Mouse (Mus musculus) heart, embryonic 14.5 days (tissue): ENCODE data around the gene Prmt3. TPM values are rescaled to one million over a fixed set of nuclear protein-coding genes. Genes with fewer than 3 reads are reported as not detected.

Source experiments
- ATAC-seq: fragments of 200-750 bp; cut with Nextera tagmentation; 2 replicates; pipeline ENCODE4 v1.8.0; 2017; ENCODE audit warnings: low read depth, moderate TSS enrichment; ENCODE audit not compliant: insufficient number of reproducible peaks, insufficient read depth, low FRiP score
- H3K27ac ChIP-seq, 2 experiments: fragments of 200-500 bp in 1 of 2; fragments of 300-500 bp in 1 of 2; sonication (generic) in 1 of 2; replicated peaks in 1 of 2; 2 replicates each; pipeline ENCODE4 v1.5.1; 2012 to 2014; ENCODE audit warnings: low read depth in 2 of 2, low read length in 2 of 2, control low read depth in 1 of 2, mild to moderate bottlenecking in 1 of 2, mixed read lengths in 1 of 2; ENCODE audit not compliant: control insufficient read depth in 1 of 2, insufficient read depth in 1 of 2
- H3K27me3 ChIP-seq: fragments of 300-500 bp; sonication (generic); 2 replicates; pipeline ENCODE4 v1.6.1; 2014; ENCODE audit warnings: mild to moderate bottlenecking, low read length, control low read depth; ENCODE audit not compliant: control insufficient read depth, insufficient read depth
- H3K36me3 ChIP-seq: fragments of 300-500 bp; sonication (generic); 2 replicates; pipeline ENCODE4 v1.6.1; 2014; ENCODE audit warnings: mild to moderate bottlenecking, control low read depth, low read length, mixed read lengths; ENCODE audit not compliant: control insufficient read depth, insufficient read depth
- H3K4me1 ChIP-seq, 2 experiments: fragments of 200-500 bp in 1 of 2; fragments of 300-500 bp in 1 of 2; sonication (generic) in 1 of 2; 2 replicates each; pipeline ENCODE4 v1.6.1; 2012 to 2014; ENCODE audit warnings: low read length in 2 of 2, control low read depth in 1 of 2, mixed read lengths in 1 of 2; ENCODE audit not compliant: control insufficient read depth in 2 of 2, insufficient read depth in 2 of 2
- H3K4me2 ChIP-seq: fragments of 300-500 bp; sonication (generic); 2 replicates; pipeline ENCODE4 v1.6.1; 2014; ENCODE audit warnings: mild to moderate bottlenecking, low read length
- H3K4me3 ChIP-seq, 2 experiments: fragments of 200-500 bp in 1 of 2; fragments of 300-500 bp in 1 of 2; sonication (generic) in 1 of 2; 2 replicates each; pipeline ENCODE4 v1.5.1; 2012 to 2014; ENCODE audit warnings: low read length in 2 of 2, mild to moderate bottlenecking in 2 of 2, control low read depth in 1 of 2, low read depth in 1 of 2, moderate library complexity in 1 of 2; ENCODE audit not compliant: control insufficient read depth in 1 of 2, insufficient read depth in 1 of 2
- H3K9ac ChIP-seq: fragments of 300-500 bp; sonication (generic); 2 replicates; pipeline ENCODE4 v1.6.1; 2014; ENCODE audit warnings: mild to moderate bottlenecking, low read length
- H3K9me3 ChIP-seq: fragments of 300-500 bp; sonication (generic); 2 replicates; pipeline ENCODE4 v1.6.1; 2016; ENCODE audit warnings: low read length, control low read depth; ENCODE audit not compliant: control insufficient read depth
- WGBS: fragments of 180-500 bp; shearing (Covaris S2); extraction: QIAGEN DNeasy Blood & Tissue Kit; methylation state at CpG from one replicate; pipeline ENCODE4 v1.1.7; 2014; 5-methylcytosine and 5-hydroxymethylcytosine counted together
- polyA plus RNA-seq: library from polyadenylated mRNA; unstranded; fragments of >200 nt; fragmentation: Nextera tagmentation; extraction: Ambion mirVana; gene quantifications from 2 replicates; pipeline ENCODE4 v1.2.1, GENCODE M21; 2014

Prmt3 gene
- polyA plus RNA-seq, 1 experiment from 2014 or later, result 45.7 TPM

- H3K27ac ChIP-seq, result no peak overlapping the region
- no peak overlapping the region for H3K9ac ChIP-seq
- H3K4me2 ChIP-seq, result no peak overlapping the region
- 5% methylated on average over 9 of the region's 9 CpGs for WGBS
- H3K4me3 ChIP-seq, result no peak overlapping the region
- H3K27me3 ChIP-seq, result peaks cover 6% of the 10 kb centered on the region; the same call in 1 of the 2 replicates
- peaks cover 3 to 13% of the 10 kb centered on the region in 2 experiments; a peak in 2 of 4 replicates for H3K4me1 ChIP-seq
- no peak for ATAC-seq
- no peaks in the 10 kb centered on the region for H3K36me3 ChIP-seq
- H3K9me3 ChIP-seq, result 0 out of 2 replicates have a peak, but pooled peaks cover 4% of the 10 kb centered on the region
Measured at GRCm38 (mm10) chr7:49754767-49755166, 23.4 kb upstream of the Prmt3 start.

GRCm38 (mm10) chr7:49758934-49759571 lies 19.1 kb upstream of the Prmt3 start, which contains the start of gene Htatip2:
TSS of gene Htatip2 (plus strand) at chr7:49759115.
- peak within 1 kb of the TSS; percentile 72 for H3K9ac ChIP-seq
- 0 out of 2 replicates have a peak, but pooled peaks cover 4% of the 10 kb centered on the region for H3K9me3 ChIP-seq
- H3K27me3 ChIP-seq, result no peaks in the 10 kb centered on the region
- WGBS, result 1% methylated on average over 31 of the region's 42 CpGs
- peak within 1 kb of the TSS; percentile 92 for H3K4me2 ChIP-seq
- peak within 1 kb of the TSS; percentile 65 to 69 for H3K4me3 ChIP-seq
- H3K4me1 ChIP-seq, result peaks cover 2 to 9% of the 10 kb centered on the region in 2 experiments; a peak in 3 of 4 replicates
- H3K27ac ChIP-seq, result no peak within 1 kb of the TSS
- ATAC-seq, result peak; percentile 71
- H3K36me3 ChIP-seq, result no peaks in the 10 kb centered on the region

GRCm38 (mm10) chr7:49762605-49763004 lies 15.5 kb upstream of the Prmt3 start:
- Histone ChIP-seq H3K4me3 (no peak overlapping the region), H3K9ac (no peak overlapping the region), H3K36me3 (no peaks in the 10 kb centered on the region), H3K9me3 (0 out of 2 replicates have a peak, but pooled peaks cover 4% of the 10 kb centered on the region), H3K27ac (no peak overlapping the region), H3K4me2 (no peak overlapping the region), H3K27me3 (no peaks in the 10 kb centered on the region), H3K4me1 (peaks cover 13 to 26% of the 10 kb centered on the region in 2 experiments)
- no peak for ATAC-seq
- 76% methylated on average over 13 of the region's 13 CpGs for WGBS

- Histone ChIP-seq H3K27me3 (no peaks in the 10 kb centered on the region), H3K36me3 (no peaks in the 10 kb centered on the region), H3K27ac (no peak overlapping the region), H3K9ac (no peak overlapping the region), H3K4me3 (no peak overlapping the region), H3K4me2 (no peak overlapping the region), H3K4me1 (peaks cover 13 to 20% of the 10 kb centered on the region in 2 experiments), H3K9me3 (0 out of 2 replicates have a peak, but pooled peaks cover 4% of the 10 kb centered on the region)
- ATAC-seq, result no peak
- WGBS, result 66% methylated on average over 10 of the region's 10 CpGs
Measured at GRCm38 (mm10) chr7:49764011-49764716, 14.0 kb upstream of the Prmt3 start.

GRCm38 (mm10) chr7:49766166-49766565 lies 12.0 kb upstream of the Prmt3 start:
- Histone ChIP-seq H3K4me2 (no peak overlapping the region), H3K9ac (no peak overlapping the region), H3K27ac (peak overlapping the region; percentile 36 to 41; a peak in 1 of 4 replicates), H3K27me3 (no peaks in the 10 kb centered on the region), H3K36me3 (no peaks in the 10 kb centered on the region), H3K9me3 (no peaks in the 10 kb centered on the region), H3K4me3 (no peak overlapping the region), H3K4me1 (peaks cover 13 to 20% of the 10 kb centered on the region in 2 experiments)
- WGBS, result 43% methylated on average over 7 of the region's 7 CpGs
- ATAC-seq, result no peak

GRCm38 (mm10) chr7:49768509-49768908 lies 9.6 kb upstream of the Prmt3 start:
- H3K4me1 ChIP-seq, result peaks cover 13 to 20% of the 10 kb centered on the region in 2 experiments
- H3K9me3 ChIP-seq, result no peaks in the 10 kb centered on the region
- H3K36me3 ChIP-seq, result 0 out of 2 replicates have a peak, but pooled peaks cover 3% of the 10 kb centered on the region
- H3K9ac ChIP-seq, result no peak overlapping the region
- H3K4me2 ChIP-seq, result no peak overlapping the region
- no peak overlapping the region for H3K4me3 ChIP-seq
- 53% methylated on average over 9 of the region's 9 CpGs for WGBS
- no peaks in the 10 kb centered on the region for H3K27me3 ChIP-seq
- no peak overlapping the region for H3K27ac ChIP-seq
- ATAC-seq, result no peak

- H3K36me3 ChIP-seq, result 0 out of 2 replicates have a peak, but pooled peaks cover 3% of the 10 kb centered on the region
- no peaks in the 10 kb centered on the region for H3K27me3 ChIP-seq
- H3K4me1 ChIP-seq, result peaks cover 5 to 7% of the 10 kb centered on the region in 2 experiments; a peak in 3 of 4 replicates
- H3K4me2 ChIP-seq, result no peak overlapping the region
- 82% methylated on average over 2 of the region's 2 CpGs for WGBS
- H3K9ac ChIP-seq, result no peak overlapping the region
- no peaks in the 10 kb centered on the region for H3K9me3 ChIP-seq
- no peak for ATAC-seq
- no peak overlapping the region for H3K4me3 ChIP-seq
- H3K27ac ChIP-seq, result no peak overlapping the region
Measured at GRCm38 (mm10) chr7:49774396-49774795, 3.8 kb upstream of the Prmt3 start.
